ENCODE assay signal across 8 mouse cellular contexts in genomic region chr15:25992992-25993727, GRCm38 (mm10). TPM values are rescaled to one million over a fixed set of nuclear protein-coding genes. Genes with fewer than 3 reads are reported as not detected.
DNase-seq lines count a peak whose midpoint lies in the region; ATAC-seq and TF ChIP-seq lines count a peak whose summit lies in the region.

No protein-coding gene starts in this region.

- no peak for ATAC-seq in heart, postnatal 0 days (ENCODE audit: insufficient read depth, low read depth)
- ATAC-seq in heart, embryonic 11.5 days (replicated peaks; ENCODE audit: insufficient number of reproducible peaks, low FRiP score, low TSS enrichment): no peak
- ATAC-seq in megakaryocyte progenitor cell, adult 5-6 weeks (replicated peaks; ENCODE audit: poor library complexity): peak; percentile 87

- no peak for TF ChIP-seq EP300 in heart, postnatal 0 days (IDR thresholded peaks at IDR 0.05; ENCODE audit: low read depth)

- no peak overlapping the region for H3K27ac ChIP-seq in heart, postnatal 0 days (ENCODE audit: low read depth)
- H3K27ac ChIP-seq in heart, embryonic 11.5 days (ENCODE audit: low read depth, low read length): no peak overlapping the region

- H3K4me1 ChIP-seq in heart, postnatal 0 days (ENCODE audit: control insufficient read depth, insufficient read depth): no peaks in the 10 kb centered on the region
- H3K4me1 ChIP-seq in heart, embryonic 11.5 days (ENCODE audit: control insufficient read depth, insufficient read depth, low read length): no peaks in the 10 kb centered on the region

- no peaks in the 10 kb centered on the region for H3K27me3 ChIP-seq in heart, postnatal 0 days (ENCODE audit: control insufficient read depth, insufficient read depth, low read length)
- no peaks in the 10 kb centered on the region for H3K27me3 ChIP-seq in heart, embryonic 11.5 days (ENCODE audit: control insufficient read depth, insufficient read depth, low read length)

- 52% methylated on average over 8 of the region's 8 CpGs for WGBS in heart, postnatal 0 days
- WGBS in heart, embryonic 11.5 days (ENCODE audit: insufficient replicate concordance): 60% methylated on average over 8 of the region's 8 CpGs

- DNase-seq in heart, postnatal 0 days (ENCODE audit: low spot score): peak; percentile 22
- DNase-seq in Muller cell, postnatal 12 days (ENCODE audit: inconsistent ontology term): peak; percentile 12
- DNase-seq in cerebellum, adult 8-10 months: peak; percentile 49
- peak; percentile 49 to 93 for DNase-seq in frontal cortex, adult 2 months (ENCODE audit: extremely low spot score in 1 of 2, low spot score in 1 of 2)
- DNase-seq in layer of hippocampus, adult 11-12 months (ENCODE audit: low spot score): peak; percentile 75
- peak; percentile 19 to 59 for DNase-seq in spleen, postnatal 10 days (ENCODE audit: low spot score in 2 of 2)

- H3K9ac ChIP-seq in heart, postnatal 0 days (replicated peaks; ENCODE audit: low read depth, low read length): no peak overlapping the region
- no peak overlapping the region for H3K9ac ChIP-seq in heart, embryonic 11.5 days (ENCODE audit: low read depth, low read length)

- peaks cover 63% of the 10 kb centered on the region for H3K36me3 ChIP-seq in heart, postnatal 0 days (replicated peaks; ENCODE audit: control insufficient read depth, insufficient read depth, low read length)
- peaks cover 12% of the 10 kb centered on the region for H3K36me3 ChIP-seq in heart, embryonic 11.5 days (ENCODE audit: control insufficient read depth, insufficient read depth, low read length)

- H3K4me2 ChIP-seq in heart, postnatal 0 days (ENCODE audit: low read depth, low read length): no peak overlapping the region
- H3K4me2 ChIP-seq in heart, embryonic 11.5 days: no peak overlapping the region

- no peaks in the 10 kb centered on the region for H3K9me3 ChIP-seq in heart, postnatal 0 days (replicated peaks; ENCODE audit: control insufficient read depth, low read length)
- H3K9me3 ChIP-seq in heart, embryonic 11.5 days (replicated peaks; ENCODE audit: control insufficient read depth, low read length): no peaks in the 10 kb centered on the region

- TF ChIP-seq CTCF in heart, postnatal 0 days (IDR thresholded peaks at IDR 0.05; ENCODE audit: low read depth): peak; percentile 58

- no peak overlapping the region for H3K4me3 ChIP-seq in heart, postnatal 0 days (ENCODE audit: low read depth, low read length)
- H3K4me3 ChIP-seq in heart, embryonic 11.5 days (ENCODE audit: low read depth, low read length): no peak overlapping the region

RNA-seq across cellular contexts. Expression of gene Zfp622, which starts 9.0 kb away (rescaled TPM):
- total RNA-seq in heart, postnatal 0 days (2014; rRNA removed; ENCODE audit: low replicate concordance): 9.2 and 16.9 TPM in 2 replicates
- polyA plus RNA-seq in heart, postnatal 0 days (2015; fragmentation: Nextera tagmentation; extraction: Ambion mirVana): 10.1 and 11.0 TPM in 2 replicates
- 19.4 and 22.6 TPM in 2 replicates for polyA plus RNA-seq in heart, embryonic 11.5 days (2014; fragmentation: Nextera tagmentation; extraction: Ambion mirVana)
- polyA plus RNA-seq in frontal cortex, adult 2 months (2012; rRNA removed): 31.8 and 33.9 TPM in 2 replicates
- total RNA-seq in megakaryocyte progenitor cell, adult 5-6 weeks (2015): 53.3 and 53.8 TPM in 2 replicates
- 87.6 and 111 TPM in 2 replicates for total RNA-seq in megakaryocyte progenitor cell, adult 5-6 weeks (2017)

Comparison
In these comparisons a context has a peak if more than half of its experiments do, and no peak if none do; other contexts are left out.
1. DNase-seq: peak in every context shown above with its lines; median percentile 75 in layer of hippocampus, adult 11-12 months; 71 in frontal cortex, adult 2 months; 49 in cerebellum, adult 8-10 months; 39 in spleen, postnatal 10 days; 22 in heart, postnatal 0 days; 12 in Muller cell, postnatal 12 days.